ENCODE assay signal across 10 mouse cellular contexts in the genomic region with DNA sequence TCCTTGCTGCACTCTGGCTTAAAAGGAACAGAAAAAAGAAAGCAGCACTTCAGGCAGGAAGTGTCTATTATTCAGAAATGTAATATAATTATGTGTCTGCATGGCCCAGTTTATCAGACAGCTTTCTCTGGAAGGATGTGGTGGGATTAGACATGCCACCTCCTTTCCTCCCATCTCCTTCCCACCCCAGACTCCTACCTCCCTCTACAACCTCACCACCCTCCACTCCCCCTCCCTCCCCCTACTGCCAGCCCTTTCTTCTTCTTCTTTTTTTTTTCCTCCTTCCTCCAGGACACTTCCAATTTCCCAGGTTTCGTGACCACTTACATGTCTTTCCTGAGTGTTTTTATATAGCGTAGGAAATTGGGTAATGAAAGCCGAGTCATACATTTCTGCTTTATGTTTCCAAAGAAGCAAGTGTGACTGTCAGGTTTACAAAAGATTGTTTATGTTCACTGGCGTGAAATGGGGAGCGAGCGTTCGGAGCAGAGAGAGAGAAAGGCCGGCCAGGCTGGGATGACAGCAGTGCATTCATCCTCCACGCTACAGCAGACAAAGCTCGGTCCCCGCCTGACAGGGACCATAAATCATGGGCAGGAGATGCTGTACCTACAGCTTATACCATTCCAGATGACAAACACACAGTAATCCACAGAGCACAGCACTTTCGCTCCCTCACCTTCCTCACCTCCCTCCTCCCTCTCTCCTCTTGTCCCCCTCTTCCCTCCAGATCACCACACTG.
DNase-seq lines count a peak whose midpoint lies in the region; ATAC-seq lines count a peak whose summit lies in the region.
"Had no signal": no experiment of that assay in that cellular context is flagged by ENCODE, and none has a peak within 500 bp of the region (broad histone marks: within the 10 kb centered on the region; RNA-seq: fewer than 3 reads in every experiment).

No protein-coding gene starts in this region.

- H3K36me3 ChIP-seq in kidney, embryonic 16.5 days (ENCODE audit: insufficient read depth, low read length): no peaks in the 10 kb centered on the region
- no peaks in the 10 kb centered on the region for H3K36me3 ChIP-seq in embryonic facial prominence, embryonic 12.5 days
- H3K36me3 ChIP-seq in intestine, embryonic 14.5 days (ENCODE audit: control insufficient read depth, insufficient read depth, low read length): no peaks in the 10 kb centered on the region
- H3K36me3 ChIP-seq in neural tube, embryonic 13.5 days: no peaks in the 10 kb centered on the region

- H3K4me3 ChIP-seq in kidney, embryonic 16.5 days (ENCODE audit: low read length): peak overlapping the region; percentile 17; the same call in 1 of the 2 replicates
- H3K4me3 ChIP-seq in embryonic facial prominence, embryonic 12.5 days: no peak overlapping the region
- H3K4me3 ChIP-seq in intestine, embryonic 14.5 days (ENCODE audit: low read depth, low read length): no peak overlapping the region
- no peak overlapping the region for H3K4me3 ChIP-seq in neural tube, embryonic 13.5 days

- H3K9me3 ChIP-seq in kidney, embryonic 16.5 days (ENCODE audit: low read length): no peaks in the 10 kb centered on the region
- H3K9me3 ChIP-seq in embryonic facial prominence, embryonic 12.5 days: no peaks in the 10 kb centered on the region
- no peaks in the 10 kb centered on the region for H3K9me3 ChIP-seq in intestine, embryonic 14.5 days (ENCODE audit: control insufficient read depth, low read length)
- H3K9me3 ChIP-seq in neural tube, embryonic 13.5 days: no peaks in the 10 kb centered on the region; the same call in 1 of the 2 replicates

- peaks cover 4% of the 10 kb centered on the region; the same call in 1 of the 2 replicates for H3K27me3 ChIP-seq in kidney, embryonic 16.5 days (ENCODE audit: insufficient read depth, low read length)
- H3K27me3 ChIP-seq in embryonic facial prominence, embryonic 12.5 days: no peaks in the 10 kb centered on the region
- no peaks in the 10 kb centered on the region for H3K27me3 ChIP-seq in intestine, embryonic 14.5 days (replicated peaks; ENCODE audit: control insufficient read depth, insufficient read depth, low read length)
- H3K27me3 ChIP-seq in neural tube, embryonic 13.5 days: peaks cover 13% of the 10 kb centered on the region; the same call in 1 of the 2 replicates

- H3K4me1 ChIP-seq in kidney, embryonic 16.5 days (ENCODE audit: insufficient read depth, low read length): peaks cover 38% of the 10 kb centered on the region
- H3K4me1 ChIP-seq in embryonic facial prominence, embryonic 12.5 days: peaks cover 27% of the 10 kb centered on the region
- peaks cover 21% of the 10 kb centered on the region for H3K4me1 ChIP-seq in intestine, embryonic 14.5 days (replicated peaks; ENCODE audit: control insufficient read depth, insufficient read depth, low read length)
- H3K4me1 ChIP-seq in neural tube, embryonic 13.5 days (replicated peaks): peaks cover 43% of the 10 kb centered on the region

- no peak overlapping the region for H3K27ac ChIP-seq in kidney, embryonic 16.5 days (ENCODE audit: low read length)
- peak overlapping the region; percentile 23; the same call in 1 of the 2 replicates for H3K27ac ChIP-seq in embryonic facial prominence, embryonic 12.5 days
- H3K27ac ChIP-seq in intestine, embryonic 14.5 days (ENCODE audit: low read depth): peak overlapping the region; percentile 38; the same call in 1 of the 2 replicates
- H3K27ac ChIP-seq in neural tube, embryonic 13.5 days (replicated peaks): peak overlapping the region; percentile 68
- H3K27ac ChIP-seq: macrophage had no signal

- peak overlapping the region; percentile 38 for H3K4me2 ChIP-seq in kidney, embryonic 16.5 days (replicated peaks; ENCODE audit: low read depth, low read length)
- H3K4me2 ChIP-seq in embryonic facial prominence, embryonic 12.5 days (replicated peaks): 0 out of 2 replicates have a peak overlapping the region, but pooled peaks have one; percentile 12
- H3K4me2 ChIP-seq in intestine, embryonic 14.5 days (ENCODE audit: low read length): peak overlapping the region; percentile 41
- H3K4me2 ChIP-seq in neural tube, embryonic 13.5 days: peak overlapping the region; percentile 42

- ATAC-seq in kidney, embryonic 16.5 days (ENCODE audit: low FRiP score, low TSS enrichment): peak; percentile 54
- no peak for ATAC-seq in embryonic facial prominence, embryonic 12.5 days (ENCODE audit: insufficient number of reproducible peaks, insufficient read depth, low FRiP score, low TSS enrichment)
- ATAC-seq in intestine, embryonic 14.5 days (replicated peaks; ENCODE audit: low FRiP score, low TSS enrichment, low read depth): peak; percentile 91
- ATAC-seq in neural tube, embryonic 13.5 days (ENCODE audit: low read depth): peak; percentile 83
- ATAC-seq in inflammation-experienced regulatory T-cells, adult 6 months: no peak

- H3K9ac ChIP-seq in kidney, embryonic 16.5 days (replicated peaks; ENCODE audit: low read length): peak overlapping the region; percentile 13; the same call in 1 of the 2 replicates
- H3K9ac ChIP-seq in embryonic facial prominence, embryonic 12.5 days: 0 out of 2 replicates have a peak overlapping the region, but pooled peaks have one; percentile 33
- no peak overlapping the region for H3K9ac ChIP-seq in intestine, embryonic 14.5 days (ENCODE audit: low read length)
- 0 out of 2 replicates have a peak overlapping the region, but pooled peaks have one; percentile 43 for H3K9ac ChIP-seq in neural tube, embryonic 13.5 days

- 4% methylated on average over 12 of the region's 12 CpGs for WGBS in kidney, embryonic 16.5 days
- WGBS in embryonic facial prominence, embryonic 12.5 days: 24% methylated on average over 12 of the region's 12 CpGs
- WGBS in intestine, embryonic 14.5 days: 6% methylated on average over 12 of the region's 12 CpGs
- 4% methylated on average over 12 of the region's 12 CpGs for WGBS in neural tube, embryonic 13.5 days

- no peak for DNase-seq in kidney, postnatal 14 days
- DNase-seq in intestine, embryonic 14.5 days (ENCODE audit: low spot score): peak; percentile 71
- DNase-seq in thymus, postnatal 0 days (ENCODE audit: low spot score): no peak
- DNase-seq in cerebellum, postnatal 4 days (ENCODE audit: low spot score in 2 of 2): no peak
- DNase-seq: kidney, adult 18-20 months had no signal

Comparison
In these comparisons a context has a peak if more than half of its experiments do, and no peak if none do; other contexts are left out.
1. ATAC-seq: peak in kidney, embryonic 16.5 days (single experiment), intestine, embryonic 14.5 days (single experiment) and neural tube, embryonic 13.5 days (single experiment); none in embryonic facial prominence, embryonic 12.5 days (single experiment) and inflammation-experienced regulatory T-cells, adult 6 months (single experiment).
2. Peak in every context shown above with its lines, with median percentiles within 50 percentile points of each other: H3K4me2 ChIP-seq.